Mouse (Mus musculus): ENCODE measurements around the gene Akt3.

Gene Akt3

GRCm38 (mm10) chr1:177258034-177258342 is at the start of gene Akt3:
TSS of gene Akt3 (minus strand) at chr1:177258203.
- no peak for DNase-seq

GRCm38 (mm10) chr1:177307549-177307948 is 49.5 kb upstream of the Akt3 start:
- DNase-seq = peak; percentile 16 to 25

- no peak for DNase-seq
These were observed 40.2 kb upstream of the Akt3 start for GRCm38 (mm10) chr1:177298231-177298630.

GRCm38 (mm10) chr1:177286764-177287163 is 28.8 kb upstream of the Akt3 start:
- no peak for DNase-seq

- DNase-seq = no peak
These were observed 23.9 kb upstream of the Akt3 start for GRCm38 (mm10) chr1:177281925-177282324.

GRCm38 (mm10) chr1:177277361-177277760 is 19.4 kb upstream of the Akt3 start:
- DNase-seq = no peak

- no peak for DNase-seq
These were observed 9.6 kb upstream of the Akt3 start for GRCm38 (mm10) chr1:177267645-177268044.

- no peak for DNase-seq
These were observed 4.9 kb upstream of the Akt3 start for GRCm38 (mm10) chr1:177262926-177263325.

GRCm38 (mm10) chr1:177260796-177261195 is 2.8 kb upstream of the Akt3 start:
- no peak for DNase-seq

GRCm38 (mm10) chr1:177259038-177259600 is 1.1 kb upstream of the Akt3 start:
- DNase-seq = no peak

GRCm38 (mm10) chr1:177258343-177259037 is 487 bp upstream of the Akt3 start:
- peak; percentile 84 to 86 for DNase-seq

GRCm38 (mm10) chr1:177257178-177258033 is 597 bp downstream of the Akt3 start:
- DNase-seq = peak; percentile 75 to 80

GRCm38 (mm10) chr1:177248638-177249037 is 9.4 kb downstream of the Akt3 start:
- no peak for DNase-seq

- DNase-seq = no peak
These were observed 19.6 kb downstream of the Akt3 start for GRCm38 (mm10) chr1:177238368-177238767.

- DNase-seq = no peak
These were observed 21.3 kb downstream of the Akt3 start for GRCm38 (mm10) chr1:177236695-177237094.

GRCm38 (mm10) chr1:177236249-177236648 is 21.8 kb downstream of the Akt3 start:
- no peak for DNase-seq

- DNase-seq = no peak
These were observed 23.5 kb downstream of the Akt3 start for GRCm38 (mm10) chr1:177234462-177234861.

- DNase-seq = no peak
These were observed 26.9 kb downstream of the Akt3 start for GRCm38 (mm10) chr1:177231122-177231521.

GRCm38 (mm10) chr1:177198978-177199377 is 59.0 kb downstream of the Akt3 start:
- no peak for DNase-seq

GRCm38 (mm10) chr1:177195224-177195623 is 62.8 kb downstream of the Akt3 start:
- DNase-seq = peak; percentile 45 to 62

GRCm38 (mm10) chr1:177194324-177194723 is 63.7 kb downstream of the Akt3 start:
- DNase-seq = no peak

- DNase-seq = no peak
These were observed 66.4 kb downstream of the Akt3 start for GRCm38 (mm10) chr1:177191623-177192022.

- DNase-seq = no peak
These were observed 67.6 kb downstream of the Akt3 start for GRCm38 (mm10) chr1:177190358-177190757.

GRCm38 (mm10) chr1:177188708-177189107 is 69.3 kb downstream of the Akt3 start:
- peak; percentile 44 to 45 for DNase-seq
